Mouse (Mus musculus) thymus, adult 2 months (tissue): ENCODE measurements around the gene Ap3s2.

Experiments used
- CTCF ChIP-seq: fragments of 200-500 bp; IDR thresholded peaks from 2 replicates; pipeline ENCODE4 v1.5.1; 2012; ENCODE audit warnings: mild to moderate bottlenecking, control low read depth, low read length, moderate library complexity, borderline replicate concordance; ENCODE audit not compliant: control insufficient read depth, poor library complexity, insufficient read depth; ENCODE audit errors: extremely low read depth
- POLR2A ChIP-seq: fragments of 200-500 bp; IDR thresholded peaks from 2 replicates; pipeline ENCODE4 v1.6.1; 2012; ENCODE audit warnings: mild to moderate bottlenecking, low read length, control low read depth, moderate library complexity; ENCODE audit not compliant: control insufficient read depth, poor library complexity, insufficient read depth; ENCODE audit errors: extremely low read depth

DNA sequence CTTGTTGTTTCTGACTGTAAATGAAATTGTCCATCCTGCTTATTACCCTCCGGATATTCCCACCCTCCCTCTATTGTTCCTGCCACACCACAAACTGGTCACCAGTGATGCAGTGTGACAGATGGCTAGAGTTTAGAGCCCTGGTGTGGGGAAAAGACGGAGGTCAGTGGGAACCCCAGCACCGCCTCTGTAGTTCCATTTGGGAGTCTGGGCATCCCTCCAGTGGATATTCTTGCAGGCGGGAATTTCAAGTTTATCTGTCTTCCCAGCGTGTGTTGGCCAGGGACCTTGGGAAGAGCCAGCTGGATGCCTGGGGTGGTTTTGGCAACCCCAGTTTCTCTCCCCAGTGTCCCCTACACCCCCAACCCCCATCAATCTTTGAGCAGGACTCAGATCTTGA lies 14.0 kb upstream of the Ap3s2 start:
- no peak for TF ChIP-seq CTCF
- no peak for TF ChIP-seq POLR2A
